Mouse (Mus musculus): ENCODE data around the gene Mcm10. TPM values are rescaled to one million over a fixed set of nuclear protein-coding genes. Genes with fewer than 3 reads are reported as not detected.
A peak's percentile ranks its signal among the peaks of the same experiment; 100 is the strongest.

The Mcm10 gene
- total RNA-seq, 2 experiments from 2014 or later: 46.0 to 64.7 TPM

DNA sequence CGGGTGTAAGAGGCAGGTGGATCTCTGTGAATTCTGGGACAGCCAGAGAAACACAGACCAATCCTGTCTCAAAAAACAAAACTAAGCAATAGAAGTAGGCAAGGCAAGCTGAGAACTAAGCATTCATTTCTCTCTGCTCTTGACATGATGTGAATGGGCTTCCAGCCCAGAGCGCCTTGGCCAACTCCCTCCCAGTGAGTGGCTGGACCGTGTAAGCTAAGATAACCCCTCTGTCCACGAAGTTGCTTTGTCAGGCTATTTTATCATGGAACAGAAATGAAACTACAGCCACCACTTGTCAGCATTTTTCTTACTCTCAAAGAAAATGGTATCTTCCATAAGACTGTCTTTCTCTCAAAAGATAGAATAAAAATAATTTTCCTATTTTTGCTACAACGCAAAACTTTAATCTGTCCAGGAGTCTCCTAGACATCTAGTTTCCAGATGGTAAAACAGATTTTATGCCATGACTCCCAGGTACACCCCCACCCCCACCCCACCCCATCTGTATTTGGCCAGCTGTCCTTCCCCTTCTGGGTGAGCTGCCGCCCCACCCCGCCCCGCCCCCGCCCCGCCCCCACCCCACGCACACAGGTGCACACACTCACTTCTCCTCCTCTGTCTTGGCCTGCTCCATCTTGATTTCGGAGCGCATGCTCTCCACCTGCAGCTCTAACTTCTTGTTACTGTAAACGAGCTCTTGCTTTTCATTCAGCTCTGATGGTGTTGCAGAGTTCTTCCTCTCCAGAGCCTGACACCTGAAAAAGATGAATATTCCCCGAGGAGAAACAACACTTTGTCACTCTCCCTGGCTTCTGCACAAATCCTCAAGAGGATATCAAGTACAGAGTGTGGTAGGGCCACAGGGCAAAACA, 21.2 kb upstream of the Mcm10 start:
- no peak for ATAC-seq (ENCODE audit: poor library complexity, severe bottlenecking)

DNA sequence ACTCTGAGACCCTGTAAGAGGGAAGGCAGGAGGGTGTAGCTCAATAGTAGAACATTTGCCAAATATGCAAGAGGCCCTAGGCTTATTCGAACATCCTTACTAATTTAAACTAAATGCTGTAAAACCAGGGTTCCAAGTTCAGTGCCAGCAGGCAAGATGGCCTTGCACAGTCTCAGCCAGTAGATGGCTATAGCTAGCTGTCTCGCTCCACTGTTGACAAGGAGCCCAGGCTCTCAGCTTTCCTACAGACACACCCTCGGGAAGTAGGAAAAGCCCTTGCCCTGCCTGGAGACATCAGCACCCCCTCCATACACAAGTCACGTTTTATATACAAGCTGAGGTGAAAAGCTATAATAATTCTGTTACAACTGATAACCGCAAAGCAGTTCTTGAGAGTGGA, 20.1 kb upstream of the Mcm10 start:
- no peak for ATAC-seq (ENCODE audit: poor library complexity, severe bottlenecking)

- no peak for ATAC-seq (ENCODE audit: poor library complexity, severe bottlenecking)
Observed at GRCm38 (mm10) chr2:5031215-5031614, 18.6 kb upstream of the Mcm10 start.

- ATAC-seq (ENCODE audit: poor library complexity, severe bottlenecking): no peak
Observed at GRCm38 (mm10) chr2:5029808-5030207, 17.2 kb upstream of the Mcm10 start.

GRCm38 (mm10) chr2:5028047-5028446, 15.5 kb upstream of the Mcm10 start:
- ATAC-seq (ENCODE audit: poor library complexity, severe bottlenecking): no peak

DNA sequence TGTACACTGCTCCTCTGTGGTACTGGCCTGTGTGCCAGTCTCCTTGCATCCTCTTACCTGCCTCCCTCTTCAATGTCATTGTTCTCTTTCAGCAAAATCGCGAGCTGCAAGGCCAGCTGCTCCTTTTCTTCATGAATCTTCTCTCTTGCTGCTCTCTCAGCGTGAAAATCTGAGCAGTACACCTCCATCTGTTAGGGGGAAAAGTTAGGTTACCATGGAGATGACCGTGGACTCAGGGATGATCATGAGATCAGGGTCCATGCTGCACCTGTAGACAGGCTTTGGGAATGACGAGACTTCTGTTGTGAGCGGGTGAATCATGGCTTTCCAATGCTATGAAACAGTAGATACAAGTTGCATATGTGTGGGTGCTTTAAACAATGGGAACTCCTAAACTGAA, 14.5 kb upstream of the Mcm10 start:
- ATAC-seq (ENCODE audit: poor library complexity, severe bottlenecking): no peak

- ATAC-seq (ENCODE audit: poor library complexity, severe bottlenecking): peak; percentile 64
Observed at GRCm38 (mm10) chr2:5025162-5025733, 12.7 kb upstream of the Mcm10 start.

DNA sequence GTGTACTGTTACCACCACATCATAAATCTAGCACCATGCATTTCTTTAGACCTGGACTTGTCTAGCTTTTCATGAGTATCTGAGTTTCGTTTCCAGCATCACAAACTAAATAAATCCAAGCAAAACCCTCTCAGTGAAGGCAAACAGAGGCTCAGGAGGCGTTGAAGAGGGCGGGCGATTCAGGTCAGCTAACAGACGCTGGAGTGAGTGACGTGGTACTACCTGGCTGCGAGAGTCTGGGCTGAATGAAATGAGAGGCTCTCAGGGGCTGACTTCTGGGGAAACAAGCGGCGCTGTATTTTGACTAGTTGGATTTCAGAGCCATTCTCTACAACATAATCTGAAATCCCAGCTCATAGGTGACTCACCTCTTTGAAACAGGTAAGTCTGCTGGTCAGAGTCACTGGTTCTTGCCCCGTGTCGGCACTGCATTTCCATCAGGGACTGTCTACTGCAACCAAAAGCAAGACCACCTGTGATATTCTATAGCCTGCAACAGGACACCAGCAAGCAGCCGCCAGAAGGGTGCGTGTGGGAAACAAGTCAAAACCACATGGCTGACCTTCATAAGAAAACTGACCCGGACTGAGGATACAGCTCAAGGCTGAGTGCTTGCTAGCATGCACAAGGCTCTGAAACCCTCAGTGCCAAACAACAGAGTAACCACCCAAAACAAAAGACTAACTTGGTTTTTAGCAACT, 11.3 kb upstream of the Mcm10 start:
- no peak for ATAC-seq (ENCODE audit: poor library complexity, severe bottlenecking)

GRCm38 (mm10) chr2:5023275-5023674, 10.7 kb upstream of the Mcm10 start:
- no peak for ATAC-seq (ENCODE audit: poor library complexity, severe bottlenecking)

DNA sequence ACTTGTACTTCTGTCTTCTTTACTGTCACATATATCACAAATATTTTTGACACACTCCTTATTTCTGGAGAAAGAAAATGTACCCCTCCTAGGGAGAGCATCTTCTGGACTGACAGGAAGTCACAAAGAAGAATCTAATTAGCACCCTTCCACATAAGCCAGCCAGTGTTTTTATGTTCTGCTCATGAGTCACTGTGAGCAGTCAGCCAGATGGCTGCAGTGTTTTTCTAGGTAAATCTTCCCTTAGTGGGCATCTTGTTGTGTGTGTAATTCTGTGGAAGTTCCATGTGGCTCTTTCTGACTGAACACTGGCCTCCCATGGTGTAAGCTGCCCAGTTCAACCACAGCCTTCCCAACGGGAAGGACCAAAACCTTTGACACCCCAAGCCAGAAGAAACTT, 7.1 kb upstream of the Mcm10 start:
- ATAC-seq (ENCODE audit: poor library complexity, severe bottlenecking): no peak

- no peak for ATAC-seq (ENCODE audit: poor library complexity, severe bottlenecking)
Observed at GRCm38 (mm10) chr2:5016922-5017321, 4.3 kb upstream of the Mcm10 start.

- ATAC-seq (ENCODE audit: poor library complexity, severe bottlenecking): no peak
Observed at GRCm38 (mm10) chr2:5015527-5015926, 2.9 kb upstream of the Mcm10 start.

- ATAC-seq (ENCODE audit: poor library complexity, severe bottlenecking): peak; percentile 47
Observed at GRCm38 (mm10) chr2:5014616-5015015, 2.0 kb upstream of the Mcm10 start.

GRCm38 (mm10) chr2:5011898-5012490, 597 bp downstream of the Mcm10 start:
- no peak for ATAC-seq (ENCODE audit: poor library complexity, severe bottlenecking)

GRCm38 (mm10) chr2:5007107-5007506, 5.5 kb downstream of the Mcm10 start:
- ATAC-seq (ENCODE audit: poor library complexity, severe bottlenecking): no peak

DNA sequence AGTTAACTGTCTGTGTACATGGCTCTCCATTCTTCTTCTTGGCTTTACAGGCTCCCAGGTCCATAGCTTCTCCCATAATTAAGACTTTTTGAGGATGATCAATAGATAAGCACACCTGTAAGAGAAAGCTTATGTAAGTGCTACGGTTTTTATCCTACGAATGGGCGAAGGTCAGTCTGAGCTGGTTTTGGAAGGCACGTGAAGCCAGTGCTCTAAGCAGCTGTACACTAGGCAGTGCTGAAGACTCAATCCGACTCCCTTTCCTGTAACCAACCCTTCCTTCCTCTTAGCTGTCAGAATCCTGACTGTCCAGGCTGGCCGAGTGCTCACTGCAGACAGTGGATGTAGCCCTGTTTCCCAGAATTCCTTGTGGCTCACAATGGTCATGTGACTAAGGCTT, 11.3 kb downstream of the Mcm10 start:
- no peak for ATAC-seq (ENCODE audit: poor library complexity, severe bottlenecking)

- ATAC-seq (ENCODE audit: poor library complexity, severe bottlenecking): no peak
Observed at GRCm38 (mm10) chr2:4998905-4999304, 13.7 kb downstream of the Mcm10 start.

GRCm38 (mm10) chr2:4996421-4996824, 16.2 kb downstream of the Mcm10 start:
- no peak for ATAC-seq (ENCODE audit: poor library complexity, severe bottlenecking)

DNA sequence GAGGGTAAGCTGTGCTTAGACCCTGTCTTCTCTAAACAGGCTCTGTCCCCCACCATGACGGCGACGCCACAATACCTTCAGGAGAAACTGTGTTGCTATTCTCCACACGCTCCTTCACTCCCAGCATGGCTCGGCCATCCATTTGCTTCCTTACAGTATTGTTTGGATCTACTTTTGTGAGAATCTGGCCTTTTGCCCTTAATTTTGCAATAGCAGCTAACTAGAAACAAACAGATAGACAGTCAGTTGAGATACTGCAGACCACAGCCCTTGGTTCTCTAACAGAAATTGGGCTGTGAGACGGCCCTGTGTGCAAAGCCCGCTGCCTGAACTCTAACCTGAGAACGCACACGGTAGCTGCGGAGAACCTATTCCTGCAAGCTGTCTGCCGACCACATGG, 16.9 kb downstream of the Mcm10 start:
- ATAC-seq (ENCODE audit: poor library complexity, severe bottlenecking): no peak

DNA sequence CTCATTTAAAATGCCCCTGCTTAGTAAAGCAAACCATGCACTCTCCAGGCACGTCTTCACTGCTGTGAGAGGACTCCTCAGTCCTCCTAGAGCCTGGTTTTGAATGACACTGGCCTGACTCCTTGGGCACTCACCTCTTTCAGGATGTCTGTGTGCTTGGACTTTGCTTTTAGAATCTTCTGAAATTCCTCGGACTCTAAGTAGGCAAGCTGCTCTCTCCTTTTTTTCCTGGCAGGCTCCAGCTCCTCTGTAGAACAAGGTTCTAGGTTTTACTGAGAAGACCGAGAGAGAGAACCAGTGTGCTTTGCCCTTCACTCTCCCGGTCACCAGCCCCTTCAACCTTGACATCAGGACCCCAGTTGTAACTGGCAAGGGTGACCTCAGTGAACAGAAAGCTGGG, 18.2 kb downstream of the Mcm10 start:
- no peak for ATAC-seq (ENCODE audit: poor library complexity, severe bottlenecking)

DNA sequence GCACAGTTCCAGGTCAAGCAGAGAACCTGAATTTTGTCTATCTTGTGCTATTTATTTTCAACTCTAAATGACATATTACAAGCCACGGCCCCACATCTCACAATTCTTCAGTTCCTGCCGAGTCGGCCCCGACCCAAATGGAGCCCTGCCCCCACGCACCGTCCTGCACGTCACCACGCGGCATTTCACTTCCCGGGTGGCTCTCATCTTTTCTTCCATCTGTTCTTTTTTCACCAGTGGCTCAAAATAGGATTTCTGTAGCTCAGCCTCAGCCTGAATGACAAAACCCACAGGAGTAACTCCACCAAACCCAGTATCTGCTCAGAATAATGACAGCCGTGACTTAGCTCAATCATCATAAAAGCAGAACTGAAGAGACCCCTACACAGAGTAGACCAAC, 19.0 kb downstream of the Mcm10 start:
- no peak for ATAC-seq (ENCODE audit: poor library complexity, severe bottlenecking)

Measured in megakaryocyte, adult 5-6 weeks (primary cell).